Mouse (Mus musculus) thymus, postnatal 0 days (tissue): ENCODE measurements around the gene Galntl6. TPM values are rescaled to one million over a fixed set of nuclear protein-coding genes. Genes with fewer than 3 reads are reported as not detected.

Source experiments
- DNase-seq: peaks from one replicate; pipeline ENCODE4 v3.0.0-alpha.2; 2015; ENCODE audit warnings: low spot score
- polyA plus RNA-seq: library from polyadenylated mRNA; unstranded; fragments of >200 nt; fragmentation: Nextera tagmentation; extraction: Ambion mirVana; gene quantifications from 2 replicates; pipeline ENCODE4 v1.2.1, GENCODE M21; 2015

Gene Galntl6
- polyA plus RNA-seq, 1 experiment from 2014 or later = not detected

- no peak for DNase-seq
Observed at GRCm38 (mm10) chr8:58290080-58290479, 622.4 kb downstream of the Galntl6 start.

DNA sequence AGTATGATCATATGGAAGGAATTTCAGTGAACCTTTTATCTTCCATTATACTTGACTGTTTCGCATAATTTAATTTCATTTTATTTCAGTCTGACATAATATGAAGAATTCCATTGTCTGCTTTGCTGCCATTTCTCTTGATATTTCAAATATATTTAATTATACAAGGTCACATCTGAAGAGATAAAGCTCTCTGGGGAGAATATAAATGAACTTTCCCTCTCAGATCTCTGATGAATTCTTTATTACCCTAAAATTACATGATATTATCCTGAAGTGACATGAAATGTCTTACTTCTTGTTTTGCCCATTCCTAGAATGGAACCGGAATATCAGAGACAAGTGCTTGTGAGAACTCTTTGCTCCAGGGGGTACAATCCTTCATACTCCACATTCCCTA, 647.0 kb downstream of the Galntl6 start:
- DNase-seq = no peak

DNA sequence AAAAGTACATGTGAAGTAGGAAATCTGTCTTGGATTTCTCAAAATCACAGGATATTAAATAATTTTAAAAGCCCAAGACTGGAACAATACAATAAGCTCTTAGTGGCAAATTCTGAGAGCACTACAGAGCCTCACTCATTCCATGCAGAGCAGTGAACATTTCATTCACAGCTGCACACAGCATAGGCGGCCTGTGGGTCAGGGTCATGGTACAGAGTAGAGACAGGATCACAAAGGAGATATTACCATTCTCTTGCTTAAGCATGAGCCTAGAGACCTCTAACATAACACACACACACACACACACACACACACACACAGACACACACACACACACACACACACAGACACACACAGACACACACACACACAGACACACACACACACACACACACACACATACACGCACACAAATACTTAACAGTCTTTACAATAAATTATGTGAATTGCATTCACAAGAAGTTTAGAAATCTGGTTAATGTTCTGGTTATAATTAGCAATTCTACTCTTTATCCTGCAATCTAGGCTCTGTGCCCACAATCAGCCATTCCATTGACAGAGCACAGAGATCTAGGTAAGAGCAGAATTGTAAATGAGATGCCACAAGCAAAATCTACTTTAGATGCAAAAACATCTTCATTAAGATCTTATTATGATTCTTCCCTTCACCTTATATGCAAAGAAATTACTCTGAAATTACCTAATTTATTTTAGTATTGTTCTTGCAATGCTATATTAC, 653.7 kb downstream of the Galntl6 start:
- DNase-seq = no peak

DNA sequence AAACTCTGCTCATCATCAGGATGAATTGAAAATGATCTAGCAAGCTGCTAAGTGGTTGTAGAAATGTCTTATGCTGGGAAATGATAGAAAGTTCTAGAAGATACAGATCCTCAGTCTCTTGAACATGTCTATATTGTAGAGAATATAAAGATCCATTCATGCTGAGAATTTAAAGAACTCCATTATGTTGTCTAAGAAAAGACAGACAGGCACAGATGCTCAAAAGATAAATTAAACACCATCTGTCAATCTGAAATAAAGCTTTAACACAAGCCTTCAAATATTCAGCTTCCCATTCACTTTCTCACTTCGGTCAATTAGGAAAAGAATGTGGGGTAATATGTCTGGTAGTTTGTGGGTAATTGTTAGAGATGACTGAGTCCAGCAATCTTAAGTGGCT, 658.8 kb downstream of the Galntl6 start:
- DNase-seq = no peak

DNA sequence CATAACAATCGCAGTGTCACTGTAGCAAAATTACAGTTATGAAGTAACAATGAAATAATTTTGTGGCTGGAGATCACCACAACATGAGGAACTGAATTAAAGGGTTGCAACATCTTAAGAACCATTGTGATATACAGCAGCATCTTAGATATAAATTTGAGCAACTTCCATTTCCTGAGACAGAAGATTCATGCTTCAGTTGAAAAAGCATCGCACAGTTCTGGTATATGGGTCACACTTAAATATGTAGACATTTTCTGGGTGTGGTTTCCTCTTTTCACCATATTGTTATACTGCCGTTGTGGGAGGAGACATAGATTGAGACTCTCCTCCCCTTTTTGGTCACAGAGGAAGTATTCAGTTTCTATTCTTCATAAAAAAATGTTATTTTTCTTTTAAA, 667.6 kb downstream of the Galntl6 start:
- DNase-seq = no peak

DNA sequence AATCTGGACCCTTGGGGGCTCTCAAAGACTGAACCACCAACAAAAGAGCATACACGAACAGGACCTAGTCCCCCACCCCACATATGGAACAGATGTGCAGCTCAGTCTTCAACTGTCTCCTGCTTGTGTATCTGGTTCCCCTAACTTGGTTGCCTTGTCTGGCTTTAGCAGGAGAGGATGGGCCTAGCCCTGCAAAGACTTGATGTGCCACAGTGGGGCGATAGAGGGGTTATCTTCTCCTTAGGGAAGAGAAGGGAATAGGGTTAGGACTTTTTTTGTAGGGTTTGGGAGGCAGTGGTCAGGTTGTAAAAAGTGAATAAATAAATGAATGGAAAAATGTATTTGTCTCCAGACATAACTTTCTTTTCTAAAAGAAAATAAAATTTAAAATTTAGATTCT, 678.2 kb downstream of the Galntl6 start:
- DNase-seq = no peak

GRCm38 (mm10) chr8:58228725-58229124, 683.7 kb downstream of the Galntl6 start:
- no peak for DNase-seq

GRCm38 (mm10) chr8:58217885-58218284, 694.6 kb downstream of the Galntl6 start:
- DNase-seq = no peak

GRCm38 (mm10) chr8:58189694-58190093, 722.7 kb downstream of the Galntl6 start:
- no peak for DNase-seq

DNA sequence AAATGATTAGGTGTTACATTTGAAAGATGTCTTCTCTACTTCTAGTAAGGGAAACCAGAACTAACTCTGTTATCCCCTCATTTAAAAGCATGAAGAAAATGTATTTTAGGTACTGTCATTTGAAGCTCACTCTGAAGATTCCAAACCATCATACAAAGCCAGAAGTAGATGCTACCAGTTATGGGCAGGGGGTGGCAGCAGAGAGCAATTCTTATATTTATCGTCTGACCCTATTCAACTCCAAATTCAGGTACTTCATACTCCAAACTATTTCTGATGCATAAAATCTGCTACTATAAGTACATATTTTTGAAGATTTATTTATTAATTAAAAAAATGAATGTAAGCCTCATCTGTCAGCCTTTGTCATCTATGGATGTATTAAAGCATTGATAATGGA, 765.5 kb downstream of the Galntl6 start:
- no peak for DNase-seq

GRCm38 (mm10) chr8:58086733-58087132, 825.7 kb downstream of the Galntl6 start:
- DNase-seq = no peak

GRCm38 (mm10) chr8:58084931-58085330, 827.5 kb downstream of the Galntl6 start:
- DNase-seq = no peak

DNA sequence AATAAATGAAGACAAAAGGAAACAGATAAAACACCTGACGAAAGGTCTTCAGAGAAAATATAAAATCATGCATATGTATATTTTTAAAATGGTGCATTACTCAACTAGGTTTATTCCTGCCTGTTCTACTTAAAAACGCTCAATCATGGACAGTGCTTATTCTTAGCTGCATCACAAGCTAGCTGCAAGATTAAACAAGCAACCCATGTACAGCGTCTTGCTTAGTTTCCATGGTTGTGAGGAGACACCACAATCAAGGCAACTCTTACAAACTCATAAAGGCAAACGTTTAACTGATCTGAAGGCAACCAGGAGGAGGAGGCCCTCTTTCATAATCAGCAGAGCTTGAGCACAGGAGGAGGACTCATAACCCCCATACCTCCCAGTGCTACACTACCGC, 830.7 kb downstream of the Galntl6 start:
- no peak for DNase-seq

- no peak for DNase-seq
Observed at GRCm38 (mm10) chr8:58074611-58075010, 837.8 kb downstream of the Galntl6 start.

GRCm38 (mm10) chr8:58073733-58074132, 838.7 kb downstream of the Galntl6 start:
- DNase-seq = no peak

DNA sequence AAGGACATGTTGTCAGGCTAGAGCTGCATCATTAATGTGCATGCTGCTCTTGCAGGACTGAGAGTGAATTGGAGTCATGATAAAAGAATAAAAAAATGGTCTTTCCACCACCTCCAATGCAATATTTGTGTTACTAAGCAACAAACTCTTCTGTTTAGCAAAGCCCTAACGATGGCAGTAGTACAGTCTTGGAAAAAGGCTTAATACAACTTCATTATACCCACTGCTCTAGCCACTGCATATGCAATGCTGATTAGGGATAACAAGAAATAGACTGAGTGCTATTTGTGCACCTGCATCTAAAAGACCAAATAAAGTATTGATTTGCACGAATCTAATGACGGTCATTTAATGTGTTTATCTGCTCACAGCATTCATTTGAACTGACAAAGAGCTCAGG, 880.2 kb downstream of the Galntl6 start:
- DNase-seq = no peak

DNA sequence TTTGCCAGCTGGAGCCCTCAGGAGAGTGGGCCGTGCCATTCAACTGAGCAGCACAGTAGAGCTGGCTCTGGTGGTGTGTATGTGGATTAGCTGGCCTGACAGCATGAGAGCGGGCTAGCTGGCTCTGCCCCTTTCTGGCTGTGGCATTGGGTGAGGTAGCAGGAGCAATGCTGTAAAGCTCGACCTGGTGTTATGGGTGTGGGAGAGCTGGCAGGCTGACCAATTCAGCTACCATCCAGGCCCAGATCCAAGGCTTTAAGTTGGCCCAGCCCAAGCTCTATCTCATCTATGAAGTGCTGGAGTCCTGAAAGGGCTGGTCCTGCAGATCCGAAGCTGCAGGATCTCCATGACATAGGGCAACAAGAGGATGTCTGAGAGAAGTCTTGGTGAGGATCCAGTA, 886.9 kb downstream of the Galntl6 start:
- no peak for DNase-seq

DNA sequence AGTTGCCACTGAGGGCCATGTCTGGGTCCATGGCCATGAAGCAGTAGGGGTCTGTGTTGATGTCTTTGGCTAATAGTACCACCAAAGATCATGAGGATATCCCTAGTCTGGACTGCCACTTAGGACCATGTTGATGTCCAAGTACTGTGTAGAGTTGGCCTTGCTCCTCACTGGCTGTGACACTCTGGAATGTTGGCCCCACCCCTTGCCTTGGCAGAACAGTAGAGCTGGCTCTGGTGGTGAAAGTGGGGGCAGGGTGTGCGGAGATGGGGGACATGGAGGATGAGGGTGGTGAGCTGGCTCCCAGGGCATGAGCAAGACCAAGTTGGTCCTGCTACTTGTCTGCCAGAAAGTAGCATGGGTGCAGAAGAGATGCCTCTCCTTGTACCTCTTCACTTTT, 887.3 kb downstream of the Galntl6 start:
- DNase-seq = no peak

GRCm38 (mm10) chr8:58023426-58024176, 888.8 kb downstream of the Galntl6 start:
- DNase-seq = no peak

DNA sequence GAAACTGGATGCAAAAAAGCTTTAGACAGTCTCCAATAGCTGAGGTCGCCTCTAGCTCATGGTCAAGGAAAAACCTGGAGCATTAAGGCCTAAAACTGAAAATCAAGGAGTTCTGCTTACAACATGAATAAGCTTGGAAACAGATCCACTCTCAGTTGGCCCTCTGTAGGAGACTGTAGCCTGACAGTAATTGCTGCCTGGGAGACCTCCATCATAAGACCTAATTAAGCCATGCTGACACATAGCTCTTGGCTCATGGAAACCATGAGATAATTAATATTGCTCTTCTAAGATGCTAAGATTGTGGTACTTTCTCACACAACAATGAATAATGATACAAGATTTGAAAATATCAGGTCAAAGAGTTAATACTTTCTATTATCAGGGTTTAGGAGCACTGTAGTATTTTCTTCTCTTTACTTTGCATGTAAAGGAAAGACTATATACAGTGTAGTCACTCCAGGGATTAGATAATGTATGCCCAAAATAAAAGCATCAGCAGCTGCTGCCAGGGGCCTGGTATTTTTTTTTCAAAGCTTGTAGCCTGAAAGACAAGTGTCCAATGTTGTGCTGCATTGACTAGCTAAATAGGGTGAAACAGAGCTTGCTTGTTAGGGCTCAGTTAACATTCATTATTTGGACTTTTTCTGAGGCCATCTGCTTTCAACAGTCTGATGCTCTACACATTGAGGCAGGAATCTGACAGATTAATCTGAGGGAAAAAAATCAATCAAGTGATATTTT, 922.8 kb downstream of the Galntl6 start:
- no peak for DNase-seq

DNA sequence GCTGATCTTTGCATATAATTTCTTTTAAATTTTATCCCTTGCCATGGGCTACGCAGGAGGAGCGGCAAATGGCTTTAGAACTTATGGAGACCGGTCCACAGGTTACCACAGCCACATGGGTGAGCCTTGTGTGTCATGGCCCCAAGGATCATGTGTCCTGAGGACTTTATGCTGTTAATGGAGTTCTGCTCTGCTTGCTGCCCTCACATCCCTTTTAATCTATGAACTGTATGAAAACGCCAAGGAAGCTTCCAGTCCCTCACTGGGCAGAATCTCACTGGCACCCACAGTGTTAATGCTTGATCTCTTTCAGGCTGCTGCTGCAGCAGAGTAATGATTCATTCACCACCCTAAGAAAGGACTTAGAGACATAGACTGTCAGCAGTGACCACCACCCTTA, 935.1 kb downstream of the Galntl6 start:
- DNase-seq = no peak

- DNase-seq = no peak
Observed at GRCm38 (mm10) chr8:57974093-57974492, 938.3 kb downstream of the Galntl6 start.
